ENCODE assay signal across 9 mouse cellular contexts in genomic region chr9:54502873-54503272, GRCm38 (mm10). TPM values are rescaled to one million over a fixed set of nuclear protein-coding genes. Genes with fewer than 3 reads are reported as not detected.
DNase-seq lines count a peak whose midpoint lies in the region; ATAC-seq and TF ChIP-seq lines count a peak whose summit lies in the region.
"Had no signal": no experiment of that assay in that cellular context is flagged by ENCODE, and none has a peak within 500 bp of the region (broad histone marks: within the 10 kb centered on the region; RNA-seq: fewer than 3 reads in every experiment).

No protein-coding gene starts in this region.

- 14% methylated on average over 12 of the region's 12 CpGs for WGBS in heart, embryonic 15.5 days
- WGBS in forebrain, embryonic 10.5 days, result 7% methylated on average over 12 of the region's 12 CpGs
- 9% methylated on average over 12 of the region's 12 CpGs for WGBS in kidney, embryonic 15.5 days
- WGBS in midbrain, postnatal 0 days, result 14% methylated on average over 12 of the region's 12 CpGs

- intact Hi-C loops in heart, postnatal 10 days (cut with DNase I), result loop anchor here (5.0 kb wide), 1 partner anchor 84 kb away; the partner anchor contains the start of gene Idh3a

- no peak overlapping the region for H3K27ac ChIP-seq in heart, embryonic 15.5 days
- no peak overlapping the region for H3K27ac ChIP-seq in forebrain, embryonic 10.5 days
- H3K27ac ChIP-seq in kidney, embryonic 15.5 days, result no peak overlapping the region
- no peak overlapping the region for H3K27ac ChIP-seq in midbrain, postnatal 0 days (ENCODE audit: low read depth, low read length)

- TF ChIP-seq CTCF in midbrain, postnatal 0 days (IDR thresholded peaks at IDR 0.05), result no peak

- H3K4me1 ChIP-seq in heart, embryonic 15.5 days (replicated peaks), result peaks cover 6% of the 10 kb centered on the region
- H3K4me1 ChIP-seq in forebrain, embryonic 10.5 days, result peaks cover 32% of the 10 kb centered on the region
- peaks cover 15% of the 10 kb centered on the region for H3K4me1 ChIP-seq in kidney, embryonic 15.5 days
- H3K4me1 ChIP-seq in midbrain, postnatal 0 days (ENCODE audit: insufficient read depth, low read length), result peaks cover 8% of the 10 kb centered on the region; the same call in 1 of the 2 replicates

- no peak for DNase-seq in heart, postnatal 10 days
- DNase-seq in forebrain, embryonic 10.5 days (ENCODE audit: extremely low spot score, low spot score), result no peak
- DNase-seq in midbrain, postnatal 0 days (ENCODE audit: low spot score), result no peak
- DNase-seq in left cerebral cortex, adult 11 months (ENCODE audit: low spot score), result no peak
- DNase-seq in urinary bladder, postnatal 14 days (ENCODE audit: low spot score), result no peak
- DNase-seq in right cerebral cortex, postnatal 14 days, result no peak

- H3K27me3 ChIP-seq in heart, embryonic 15.5 days, result peaks cover 8% of the 10 kb centered on the region; the same call in 1 of the 2 replicates
- H3K27me3 ChIP-seq in forebrain, embryonic 10.5 days (ENCODE audit: poor library complexity, severe bottlenecking), result peaks cover 30% of the 10 kb centered on the region
- peaks cover 18% of the 10 kb centered on the region for H3K27me3 ChIP-seq in kidney, embryonic 15.5 days
- no peaks in the 10 kb centered on the region for H3K27me3 ChIP-seq in midbrain, postnatal 0 days (ENCODE audit: insufficient read depth, low read length)

- peak overlapping the region; percentile 88; the same call in 1 of the 2 replicates for H3K4me3 ChIP-seq in heart, embryonic 15.5 days
- H3K4me3 ChIP-seq in forebrain, embryonic 10.5 days, result peak overlapping the region; percentile 88
- H3K4me3 ChIP-seq in kidney, embryonic 15.5 days (replicated peaks), result peak overlapping the region; percentile 81
- H3K4me3 ChIP-seq in midbrain, postnatal 0 days (ENCODE audit: low read depth, low read length), result peak overlapping the region; percentile 82
- H3K4me3 ChIP-seq: erythroblast, embryonic 14.5 days had no signal

- no peaks in the 10 kb centered on the region for H3K9me3 ChIP-seq in heart, embryonic 15.5 days (replicated peaks)
- no peaks in the 10 kb centered on the region for H3K9me3 ChIP-seq in forebrain, embryonic 10.5 days
- H3K9me3 ChIP-seq in kidney, embryonic 15.5 days (replicated peaks), result no peaks in the 10 kb centered on the region
- H3K9me3 ChIP-seq in midbrain, postnatal 0 days (ENCODE audit: low read length), result no peaks in the 10 kb centered on the region

- ATAC-seq in heart, embryonic 15.5 days (replicated peaks; ENCODE audit: insufficient number of reproducible peaks, insufficient read depth, low FRiP score, low read depth), result no peak
- ATAC-seq in kidney, embryonic 15.5 days (replicated peaks; ENCODE audit: low FRiP score), result no peak
- no peak for ATAC-seq in midbrain, postnatal 0 days (ENCODE audit: low FRiP score)

- no peak overlapping the region for H3K9ac ChIP-seq in heart, embryonic 15.5 days
- no peak overlapping the region for H3K9ac ChIP-seq in kidney, embryonic 15.5 days
- peak overlapping the region; percentile 42; the same call in 1 of the 2 replicates for H3K9ac ChIP-seq in midbrain, postnatal 0 days (replicated peaks; ENCODE audit: low read length, poor library complexity, severe bottlenecking)

- H3K36me3 ChIP-seq in heart, embryonic 15.5 days, result no peaks in the 10 kb centered on the region
- no peaks in the 10 kb centered on the region for H3K36me3 ChIP-seq in forebrain, embryonic 10.5 days (replicated peaks)
- no peaks in the 10 kb centered on the region for H3K36me3 ChIP-seq in kidney, embryonic 15.5 days
- H3K36me3 ChIP-seq in midbrain, postnatal 0 days (ENCODE audit: insufficient read depth, low read length), result no peaks in the 10 kb centered on the region

- H3K4me2 ChIP-seq in heart, embryonic 15.5 days, result peak overlapping the region; percentile 95
- H3K4me2 ChIP-seq in kidney, embryonic 15.5 days, result peak overlapping the region; percentile 99
- H3K4me2 ChIP-seq in midbrain, postnatal 0 days (ENCODE audit: low read depth, low read length, poor library complexity, severe bottlenecking), result peak overlapping the region; percentile 69

RNA-seq across cellular contexts. Expression of gene Dmxl2, which starts 1.4 kb away (rescaled TPM):
- polyA plus RNA-seq in heart, embryonic 15.5 days (2015; fragmentation: Nextera tagmentation; extraction: Ambion mirVana), result 7.2 and 7.5 TPM in 2 replicates
- total RNA-seq in heart, postnatal 10 days (2021), result 10 to 100 TPM; 19.1 to 22.1 TPM
- 6.0 and 6.9 TPM in 2 replicates for polyA plus RNA-seq in forebrain, embryonic 10.5 days (2016; fragmentation: Nextera tagmentation; extraction: Ambion mirVana)
- 6.3 and 6.5 TPM in 2 replicates for polyA plus RNA-seq in kidney, embryonic 15.5 days (2015; fragmentation: Nextera tagmentation; extraction: Ambion mirVana)
- total RNA-seq in midbrain, postnatal 0 days (2014; rRNA removed), result 132 and 158 TPM in 2 replicates
- polyA plus RNA-seq in midbrain, postnatal 0 days (2015; fragmentation: Nextera tagmentation; extraction: Ambion mirVana), result 40.7 and 44.7 TPM in 2 replicates

RNA-seq across cellular contexts. Expression of gene Sh2d7, which starts 35.9 kb away (rescaled TPM):
- not detected in 2 replicates for polyA plus RNA-seq in heart, embryonic 15.5 days (2015; fragmentation: Nextera tagmentation; extraction: Ambion mirVana)
- total RNA-seq in heart, postnatal 10 days (2021), result not detected
- polyA plus RNA-seq in forebrain, embryonic 10.5 days (2016; fragmentation: Nextera tagmentation; extraction: Ambion mirVana), result not detected in 2 replicates
- not detected in 2 replicates for polyA plus RNA-seq in kidney, embryonic 15.5 days (2015; fragmentation: Nextera tagmentation; extraction: Ambion mirVana)
- 0.33 TPM in 1 of 2 replicates, not detected in the other for total RNA-seq in midbrain, postnatal 0 days (2014; rRNA removed)
- polyA plus RNA-seq in midbrain, postnatal 0 days (2015; fragmentation: Nextera tagmentation; extraction: Ambion mirVana), result 0.09 TPM in 1 of 2 replicates, not detected in the other
- polyA plus RNA-seq: erythroblast, embryonic 14.5 days had no signal

RNA-seq across cellular contexts. Expression of gene Cib2, which starts 57.1 kb away (rescaled TPM):
- 5.3 and 5.6 TPM in 2 replicates for polyA plus RNA-seq in heart, embryonic 15.5 days (2015; fragmentation: Nextera tagmentation; extraction: Ambion mirVana)
- 10 to 100 TPM in 1 of 2 experiments, 1 to 10 TPM in 1; 2.9 to 11.0 TPM for total RNA-seq in heart, postnatal 10 days (2021)
- polyA plus RNA-seq in forebrain, embryonic 10.5 days (2016; fragmentation: Nextera tagmentation; extraction: Ambion mirVana), result 8.3 and 9.1 TPM in 2 replicates
- polyA plus RNA-seq in kidney, embryonic 15.5 days (2015; fragmentation: Nextera tagmentation; extraction: Ambion mirVana), result 15.9 and 17.4 TPM in 2 replicates
- 62.7 and 65.4 TPM in 2 replicates for total RNA-seq in midbrain, postnatal 0 days (2014; rRNA removed)
- polyA plus RNA-seq in midbrain, postnatal 0 days (2015; fragmentation: Nextera tagmentation; extraction: Ambion mirVana), result 84.3 and 84.9 TPM in 2 replicates
